Mouse (Mus musculus) ES-Bruce4 (cell line): Measurements from ENCODE around the gene Preb.

Experiments used
- CTCF ChIP-seq: IDR thresholded peaks from one replicate; pipeline ENCODE4 v1.8.1; 2011; ENCODE audit warnings: low read depth, low read length
- EP300 ChIP-seq: IDR thresholded peaks from 2 replicates; pipeline ENCODE4 v1.6.1; 2011; ENCODE audit warnings: low read depth, low read length; ENCODE audit not compliant: insufficient read depth
- POLR2A ChIP-seq: IDR thresholded peaks from one replicate; pipeline ENCODE4 v1.8.1; 2011; ENCODE audit warnings: low read length; ENCODE audit not compliant: insufficient read depth

DNA sequence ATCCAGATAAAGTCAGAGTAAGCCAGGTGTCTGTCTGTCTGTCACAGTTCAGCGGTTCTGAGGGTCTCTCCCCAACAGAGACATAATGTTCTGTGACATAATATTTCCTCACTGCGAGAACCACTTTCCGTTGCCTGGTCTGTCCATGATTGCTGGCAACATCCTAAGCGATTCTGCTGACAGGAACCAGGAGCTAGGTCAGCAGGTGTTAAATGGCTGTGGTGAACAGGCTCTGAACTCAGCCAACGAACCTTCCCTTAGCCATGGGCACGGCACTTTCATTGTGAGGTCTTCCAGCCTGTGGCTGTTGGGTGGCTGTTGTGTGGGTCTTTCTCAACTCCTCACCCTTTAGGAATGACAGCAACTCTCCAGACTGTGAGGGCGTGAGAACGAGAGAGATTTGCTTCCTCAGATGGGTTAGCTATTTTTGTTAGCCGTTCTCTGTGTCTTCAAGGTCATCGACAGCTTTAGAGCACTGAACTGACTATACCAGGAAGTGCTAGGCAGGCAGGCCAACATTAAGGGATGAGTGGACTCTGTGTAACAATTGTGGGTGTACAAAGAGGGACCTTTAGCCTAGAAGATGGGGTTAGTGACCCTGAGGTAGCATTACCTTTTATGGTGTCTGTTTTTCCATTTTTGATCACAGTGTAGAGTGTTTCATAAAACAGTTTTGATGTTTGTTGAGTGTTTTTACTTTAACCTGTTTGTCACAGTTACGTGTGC is 34.9 kb upstream of the Preb start:
- no peak for TF ChIP-seq CTCF
- TF ChIP-seq EP300 = no peak
- TF ChIP-seq POLR2A = no peak
